Mouse (Mus musculus): Measurements from ENCODE around the gene Naa15. TPM values are rescaled to one million over a fixed set of nuclear protein-coding genes. Genes with fewer than 3 reads are reported as not detected.
"Not testable (repeated sequence)": the region's sequence is repeated elsewhere in the genome, so short reads cannot be mapped to it uniquely, and the experiment has no call there.

Naa15 gene
- polyA plus RNA-seq, 1 experiment from 2014 or later = 63.7 TPM

- no peaks in the 10 kb centered on the region for H3K9me3 ChIP-seq
- peaks cover 10% of the 10 kb centered on the region for H3K4me1 ChIP-seq (replicated peaks)
- H3K4me3 ChIP-seq (replicated peaks) = no peak overlapping the region
- no peak overlapping the region for H3K4me2 ChIP-seq (replicated peaks)
- WGBS = 75% methylated on average over 3 of the region's 5 CpGs
- H3K9ac ChIP-seq (replicated peaks) = no peak overlapping the region
- H3K27me3 ChIP-seq = no peaks in the 10 kb centered on the region
- ATAC-seq = no peak
- no peak overlapping the region for H3K27ac ChIP-seq
- H3K36me3 ChIP-seq = no peaks in the 10 kb centered on the region
Observed at GRCm38 (mm10) chr3:51380660-51381014, 34.3 kb upstream of the Naa15 start.

GRCm38 (mm10) chr3:51383409-51383808 is 31.5 kb upstream of the Naa15 start:
- no peaks in the 10 kb centered on the region for H3K9me3 ChIP-seq
- no peak overlapping the region for H3K4me3 ChIP-seq (replicated peaks)
- peaks cover 5% of the 10 kb centered on the region; the same call in 1 of the 2 replicates for H3K27me3 ChIP-seq
- H3K9ac ChIP-seq (replicated peaks) = no peak overlapping the region
- H3K27ac ChIP-seq = no peak overlapping the region
- H3K4me2 ChIP-seq (replicated peaks) = no peak overlapping the region
- peaks cover 18% of the 10 kb centered on the region for H3K4me1 ChIP-seq (replicated peaks)
- ATAC-seq = no peak
- no peaks in the 10 kb centered on the region for H3K36me3 ChIP-seq
- WGBS = 19% methylated on average over 12 of the region's 12 CpGs

GRCm38 (mm10) chr3:51386441-51387133 is 28.4 kb upstream of the Naa15 start:
- H3K4me1 ChIP-seq (replicated peaks) = peaks cover 24% of the 10 kb centered on the region
- WGBS = 37% methylated on average over 12 of the region's 12 CpGs
- H3K36me3 ChIP-seq = no peaks in the 10 kb centered on the region
- H3K27ac ChIP-seq = no peak overlapping the region
- no peaks in the 10 kb centered on the region for H3K9me3 ChIP-seq
- H3K27me3 ChIP-seq = peaks cover 5% of the 10 kb centered on the region; the same call in 1 of the 2 replicates
- H3K4me2 ChIP-seq (replicated peaks) = no peak overlapping the region
- no peak overlapping the region for H3K9ac ChIP-seq (replicated peaks)
- no peak for ATAC-seq
- H3K4me3 ChIP-seq (replicated peaks) = no peak overlapping the region

- 75% methylated on average over 3 of the region's 3 CpGs for WGBS
- no peak for ATAC-seq
Observed at GRCm38 (mm10) chr3:51387134-51387451, 27.9 kb upstream of the Naa15 start.

GRCm38 (mm10) chr3:51387868-51388381 is 27.0 kb upstream of the Naa15 start:
- Histone ChIP-seq H3K27me3 (peaks cover 5% of the 10 kb centered on the region; the same call in 1 of the 2 replicates), H3K36me3 (no peaks in the 10 kb centered on the region), H3K4me2 (replicated peaks) (no peak overlapping the region), H3K9me3 (no peaks in the 10 kb centered on the region), H3K27ac (no peak overlapping the region), H3K9ac (replicated peaks) (no peak overlapping the region), H3K4me1 (replicated peaks) (peaks cover 24% of the 10 kb centered on the region), H3K4me3 (replicated peaks) (no peak overlapping the region)
- no peak for ATAC-seq
- WGBS = 52% methylated on average over 8 of the region's 8 CpGs

More at GRCm38 (mm10) chr3:51387134-51387451, 27.9 kb upstream of the Naa15 start:
- Histone ChIP-seq H3K4me3 (replicated peaks) (no peak overlapping the region), H3K27ac (no peak overlapping the region), H3K9me3 (no peaks in the 10 kb centered on the region), H3K4me2 (replicated peaks) (no peak overlapping the region), H3K4me1 (replicated peaks) (peaks cover 24% of the 10 kb centered on the region), H3K9ac (replicated peaks) (no peak overlapping the region), H3K36me3 (no peaks in the 10 kb centered on the region), H3K27me3 (peaks cover 5% of the 10 kb centered on the region; the same call in 1 of the 2 replicates)

GRCm38 (mm10) chr3:51388904-51389303 is 26.0 kb upstream of the Naa15 start:
- Histone ChIP-seq H3K4me3 (replicated peaks) (0 out of 2 replicates have a peak overlapping the region, but pooled peaks have one; percentile 5), H3K36me3 (no peaks in the 10 kb centered on the region), H3K4me2 (replicated peaks) (peak overlapping the region; percentile 39), H3K27me3 (peaks cover 5% of the 10 kb centered on the region; the same call in 1 of the 2 replicates), H3K9ac (replicated peaks) (0 out of 2 replicates have a peak overlapping the region, but pooled peaks have one; percentile 29), H3K27ac (no peak overlapping the region), H3K9me3 (no peaks in the 10 kb centered on the region), H3K4me1 (replicated peaks) (peaks cover 14% of the 10 kb centered on the region)
- ATAC-seq = peak; percentile 45; the same call in 1 of the 2 replicates
- WGBS = 12% methylated on average over 13 of the region's 13 CpGs

GRCm38 (mm10) chr3:51391095-51391494 is 23.9 kb upstream of the Naa15 start:
- WGBS = 91% methylated on average over 5 of the region's 5 CpGs
- Histone ChIP-seq H3K4me1 (replicated peaks) (peaks cover 14% of the 10 kb centered on the region), H3K4me2 (replicated peaks) (no peak overlapping the region), H3K27ac (no peak overlapping the region), H3K27me3 (peaks cover 16% of the 10 kb centered on the region), H3K4me3 (replicated peaks) (no peak overlapping the region), H3K9ac (replicated peaks) (no peak overlapping the region), H3K36me3 (no peaks in the 10 kb centered on the region), H3K9me3 (no peaks in the 10 kb centered on the region)
- no peak for ATAC-seq

GRCm38 (mm10) chr3:51391591-51391990 is 23.4 kb upstream of the Naa15 start:
- no peak overlapping the region for H3K27ac ChIP-seq
- no peak overlapping the region for H3K4me2 ChIP-seq (replicated peaks)
- ATAC-seq = no peak
- 98% methylated on average over 5 of the region's 5 CpGs for WGBS
- no peaks in the 10 kb centered on the region for H3K9me3 ChIP-seq
- no peak overlapping the region for H3K9ac ChIP-seq (replicated peaks)
- peaks cover 21% of the 10 kb centered on the region for H3K27me3 ChIP-seq
- H3K4me1 ChIP-seq (replicated peaks) = peaks cover 16% of the 10 kb centered on the region
- H3K36me3 ChIP-seq = no peaks in the 10 kb centered on the region
- no peak overlapping the region for H3K4me3 ChIP-seq (replicated peaks)

GRCm38 (mm10) chr3:51393018-51393417 is 21.9 kb upstream of the Naa15 start:
- H3K4me2 ChIP-seq (replicated peaks); H3K27ac ChIP-seq; H3K9me3 ChIP-seq; H3K36me3 ChIP-seq; ATAC-seq; H3K9ac ChIP-seq (replicated peaks); H3K4me3 ChIP-seq (replicated peaks): not testable (repeated sequence)
- H3K27me3 ChIP-seq = peaks cover 28% of the 10 kb centered on the region
- 96% methylated on average over 3 of the region's 3 CpGs for WGBS
- peaks cover 17% of the 10 kb centered on the region for H3K4me1 ChIP-seq (replicated peaks)

- no peaks in the 10 kb centered on the region for H3K36me3 ChIP-seq
- peaks cover 16% of the 10 kb centered on the region for H3K4me1 ChIP-seq (replicated peaks)
- no peak for ATAC-seq
- H3K27ac ChIP-seq = no peak overlapping the region
- H3K4me3 ChIP-seq (replicated peaks) = no peak overlapping the region
- WGBS = 88% methylated on average over 2 of the region's 2 CpGs
- no peak overlapping the region for H3K4me2 ChIP-seq (replicated peaks)
- H3K27me3 ChIP-seq = peaks cover 25% of the 10 kb centered on the region
- no peaks in the 10 kb centered on the region for H3K9me3 ChIP-seq
- H3K9ac ChIP-seq (replicated peaks) = no peak overlapping the region
Observed at GRCm38 (mm10) chr3:51393651-51394050, 21.3 kb upstream of the Naa15 start.

- Histone ChIP-seq H3K27me3 (peaks cover 25% of the 10 kb centered on the region), H3K9me3 (no peaks in the 10 kb centered on the region), H3K9ac (replicated peaks) (no peak overlapping the region), H3K4me2 (replicated peaks) (no peak overlapping the region), H3K27ac (no peak overlapping the region), H3K4me1 (replicated peaks) (peaks cover 17% of the 10 kb centered on the region), H3K36me3 (no peaks in the 10 kb centered on the region), H3K4me3 (replicated peaks) (no peak overlapping the region)
- 76% methylated on average over 2 of the region's 3 CpGs for WGBS
- ATAC-seq = no peak
Observed at GRCm38 (mm10) chr3:51394881-51395280, 20.1 kb upstream of the Naa15 start.

- peaks cover 17% of the 10 kb centered on the region for H3K4me1 ChIP-seq (replicated peaks)
- peak overlapping the region; percentile 62; the same call in 1 of the 2 replicates for H3K4me2 ChIP-seq (replicated peaks)
- 14% methylated on average over 19 of the region's 19 CpGs for WGBS
- H3K36me3 ChIP-seq = no peaks in the 10 kb centered on the region
- no peak overlapping the region for H3K9ac ChIP-seq (replicated peaks)
- 0 out of 2 replicates have a peak overlapping the region, but pooled peaks have one; percentile 40 for H3K4me3 ChIP-seq (replicated peaks)
- H3K9me3 ChIP-seq = no peaks in the 10 kb centered on the region
- H3K27ac ChIP-seq = no peak overlapping the region
- no peak for ATAC-seq
- H3K27me3 ChIP-seq = peaks cover 25% of the 10 kb centered on the region
Observed at GRCm38 (mm10) chr3:51395461-51396145, 19.3 kb upstream of the Naa15 start.
